Mouse (Mus musculus) kidney, postnatal 25 days (tissue): ENCODE results near the gene Ncbp2.
"Not testable (repeated sequence)": the region's sequence is repeated elsewhere in the genome, so short reads cannot be mapped to it uniquely, and the experiment has no call there.

Source experiments
- DNase-seq, 2 experiments: peaks; one replicate each; pipeline ENCODE4 v3.0.0; 2021; ENCODE audit warnings: mixed read lengths in 2 of 2

Ncbp2 gene

GRCm38 (mm10) chr16:31935091-31935979 is 13.0 kb upstream of the Ncbp2 start:
- DNase-seq, result no peak

GRCm38 (mm10) chr16:31936568-31936967 is 11.7 kb upstream of the Ncbp2 start:
- no peak for DNase-seq

GRCm38 (mm10) chr16:31938856-31939255 is 9.5 kb upstream of the Ncbp2 start:
- DNase-seq, result no peak

DNA sequence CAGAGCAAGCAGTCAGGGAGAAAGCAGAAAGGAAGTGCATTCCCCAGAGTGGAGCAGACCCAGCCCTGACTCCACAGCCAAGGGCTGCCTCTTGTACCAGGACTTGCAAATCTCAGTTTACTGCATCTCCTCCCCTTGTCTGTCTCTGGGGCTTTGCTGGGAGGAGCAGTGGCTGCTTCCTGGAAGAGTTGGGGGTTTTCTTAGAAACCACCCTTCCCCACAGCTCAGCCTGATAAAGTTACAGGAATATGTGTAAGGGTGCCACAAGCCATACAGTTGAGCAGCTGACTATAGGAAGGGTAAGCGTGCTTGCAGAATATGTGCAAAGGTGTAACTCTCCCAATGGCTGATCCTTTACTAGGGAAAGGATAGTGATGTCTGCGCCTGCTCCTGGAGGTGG is 7.7 kb upstream of the Ncbp2 start:
- no peak for DNase-seq

DNA sequence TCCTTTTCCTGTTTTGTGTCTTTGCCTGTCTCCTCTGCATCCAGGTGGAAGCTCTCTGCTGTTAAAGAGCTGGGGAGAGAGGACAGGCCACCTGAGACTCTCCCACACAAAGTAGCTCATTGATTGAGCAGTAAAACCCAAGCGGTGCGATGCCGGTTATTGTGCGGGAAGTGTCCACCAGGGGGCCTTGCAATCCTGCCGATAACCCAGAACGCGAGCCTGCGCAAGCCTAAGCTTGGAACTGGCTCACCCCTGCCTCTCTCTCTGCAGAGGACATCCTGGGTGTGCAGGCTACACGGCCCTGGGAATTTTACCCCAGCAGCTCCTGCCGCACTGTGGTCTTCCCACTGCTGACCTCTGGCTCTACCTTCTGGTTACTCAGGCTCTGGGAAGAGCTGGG is 4.3 kb upstream of the Ncbp2 start:
- peak; percentile 83 to 87 for DNase-seq

DNA sequence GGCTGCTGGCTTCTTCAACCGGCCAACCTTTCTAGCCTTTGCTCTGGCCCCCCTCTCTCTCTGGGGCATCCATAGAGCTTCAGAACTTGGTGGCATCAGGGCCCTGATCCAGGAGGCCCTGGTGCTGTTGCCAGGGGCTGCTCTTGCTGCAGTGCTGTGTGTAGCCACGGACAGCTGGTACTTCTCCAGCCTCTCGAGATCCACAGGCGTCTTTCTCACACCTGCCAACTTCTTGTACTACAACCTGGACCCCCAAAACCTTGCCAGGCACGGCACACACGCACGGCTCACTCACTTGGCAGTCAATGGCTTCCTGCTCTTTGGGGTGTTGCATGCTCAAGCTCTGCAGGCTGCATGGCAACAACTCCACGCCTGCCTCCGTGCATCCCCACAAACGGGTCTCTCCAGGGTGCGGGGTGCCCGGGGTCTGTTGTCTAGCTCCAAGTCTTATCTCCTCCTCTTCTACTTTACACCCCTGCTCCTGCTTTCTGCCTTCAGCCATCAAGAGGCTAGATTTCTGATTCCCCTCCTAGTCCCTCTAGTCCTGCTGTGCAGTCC is 3.5 kb upstream of the Ncbp2 start:
- no peak for DNase-seq

DNA sequence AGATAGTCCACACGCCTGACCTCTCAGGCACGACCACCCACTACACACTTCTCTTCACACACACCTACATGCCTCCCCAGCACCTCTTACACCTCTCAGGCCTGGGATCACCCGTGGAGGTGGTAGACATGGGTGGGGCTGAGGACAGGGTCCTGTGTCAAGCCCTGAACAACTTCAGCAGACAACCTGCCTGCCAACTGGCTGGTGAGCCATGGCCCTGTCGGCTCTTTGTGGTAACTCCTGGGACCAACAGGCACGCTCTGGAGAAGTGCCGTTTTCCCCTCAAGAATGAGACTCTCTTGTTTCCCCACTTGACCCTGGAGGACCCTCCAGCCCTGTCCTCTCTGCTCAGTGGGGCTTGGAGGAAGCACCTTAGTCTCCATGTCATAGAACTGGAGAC is 2.9 kb upstream of the Ncbp2 start:
- DNase-seq, result peak in 1 of 2 experiments; percentile 29

DNA sequence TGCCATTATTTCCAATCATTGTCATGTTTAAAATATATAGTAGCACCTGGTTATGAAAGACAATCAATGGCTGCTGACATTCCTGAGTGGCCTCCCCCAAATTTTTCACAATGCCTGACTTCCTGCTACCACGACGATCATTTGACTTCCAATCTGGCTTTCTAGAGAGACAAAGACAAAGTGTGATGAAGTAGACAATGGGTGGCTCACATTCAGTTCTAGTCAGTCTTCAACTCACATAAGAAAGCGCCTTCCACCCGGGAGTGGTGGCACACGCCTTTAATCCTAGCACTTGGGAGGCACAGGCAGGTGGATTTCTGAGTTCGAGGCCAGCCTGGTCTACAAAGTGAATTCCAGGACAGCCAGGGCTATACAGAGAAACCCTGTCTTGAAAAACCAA is 2.3 kb upstream of the Ncbp2 start:
- not testable (repeated sequence) for DNase-seq

DNA sequence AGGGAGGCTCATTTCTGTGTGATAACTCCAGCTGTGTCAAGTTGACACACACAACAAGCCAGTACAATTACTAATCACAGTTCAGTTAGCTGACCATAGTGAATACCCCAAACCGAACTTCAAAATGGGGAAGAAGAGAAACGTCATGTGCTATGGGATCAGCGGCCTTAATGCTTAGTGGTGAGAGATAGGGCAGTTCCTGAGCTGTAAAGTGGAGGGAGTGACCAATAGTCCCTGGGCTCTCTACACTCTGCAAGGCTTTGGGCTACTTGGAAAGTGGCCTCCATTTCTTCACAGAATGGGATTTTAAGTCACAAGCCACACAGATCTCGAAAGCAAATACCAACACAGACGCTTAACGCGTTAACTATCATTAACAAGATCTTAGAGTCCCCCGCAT is 980 bp upstream of the Ncbp2 start:
- DNase-seq, result peak in 1 of 2 experiments; percentile 16

DNA sequence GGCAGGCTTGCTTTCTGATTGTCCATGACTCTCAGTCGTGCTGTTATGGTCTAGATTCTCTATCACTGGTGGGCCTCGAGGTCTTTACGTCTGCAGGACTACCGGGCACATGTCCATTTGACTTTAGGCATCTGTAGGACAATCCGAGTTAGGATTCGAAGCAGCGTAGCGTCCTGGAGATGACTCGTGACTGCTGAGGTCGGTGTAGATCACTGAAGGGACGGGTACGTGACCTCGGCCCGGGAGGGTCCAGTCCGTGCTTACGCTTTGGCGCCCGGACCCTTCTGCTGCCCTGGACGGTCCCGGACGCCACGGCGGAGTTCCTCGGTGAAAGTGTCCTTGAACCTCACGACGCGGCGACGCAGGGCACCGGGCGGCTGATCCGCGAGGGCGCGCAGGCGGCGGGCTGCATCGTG is 404 bp upstream of the Ncbp2 start:
- DNase-seq, result no peak

- no peak for DNase-seq
These were observed 14.9 kb downstream of the Ncbp2 start for GRCm38 (mm10) chr16:31963224-31963623.

GRCm38 (mm10) chr16:31975258-31975657 is 26.9 kb downstream of the Ncbp2 start:
- DNase-seq, result no peak

DNA sequence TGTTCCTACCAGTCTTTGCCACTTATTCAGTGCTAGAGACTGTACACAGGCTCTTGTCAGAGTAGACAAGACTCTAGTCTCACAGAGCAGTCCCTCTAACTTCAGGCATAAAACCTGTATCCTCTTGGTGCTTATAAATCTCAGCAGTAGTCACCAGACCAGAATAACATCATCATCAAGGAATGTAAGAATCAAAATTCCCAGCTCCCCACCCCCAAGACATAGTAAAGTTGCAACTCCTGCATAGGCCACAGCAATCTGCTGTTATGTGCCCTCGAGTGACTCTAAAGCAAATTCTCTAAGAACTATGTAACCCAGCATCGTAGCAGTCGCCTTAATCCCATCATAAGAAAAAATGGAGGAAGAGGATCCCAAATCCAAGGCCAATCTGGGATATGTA is 31.2 kb downstream of the Ncbp2 start:
- no peak for DNase-seq

- no peak for DNase-seq
These were observed 32.6 kb downstream of the Ncbp2 start for GRCm38 (mm10) chr16:31980946-31981345.

DNA sequence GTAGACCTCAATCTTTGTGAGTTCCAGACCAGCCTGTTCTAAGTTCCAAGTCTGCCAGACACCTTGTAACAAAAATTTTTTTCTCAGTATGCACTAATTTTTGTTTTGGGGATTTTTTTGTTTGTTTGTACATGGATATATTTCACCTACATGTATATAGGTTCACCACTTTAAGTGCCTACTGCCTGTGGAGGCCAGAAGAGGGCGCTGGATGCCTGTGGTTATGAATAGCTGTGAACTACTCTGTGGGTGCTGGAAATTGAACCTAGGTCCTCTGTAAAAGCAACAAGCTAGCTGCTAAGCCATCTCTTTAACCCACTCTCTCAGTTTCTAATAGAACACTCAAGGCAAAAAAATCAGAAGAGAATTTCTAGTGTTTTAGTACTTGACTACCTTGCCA is 43.7 kb downstream of the Ncbp2 start:
- no peak for DNase-seq

- DNase-seq, result no peak
These were observed 44.9 kb downstream of the Ncbp2 start for GRCm38 (mm10) chr16:31993195-31993594.

DNA sequence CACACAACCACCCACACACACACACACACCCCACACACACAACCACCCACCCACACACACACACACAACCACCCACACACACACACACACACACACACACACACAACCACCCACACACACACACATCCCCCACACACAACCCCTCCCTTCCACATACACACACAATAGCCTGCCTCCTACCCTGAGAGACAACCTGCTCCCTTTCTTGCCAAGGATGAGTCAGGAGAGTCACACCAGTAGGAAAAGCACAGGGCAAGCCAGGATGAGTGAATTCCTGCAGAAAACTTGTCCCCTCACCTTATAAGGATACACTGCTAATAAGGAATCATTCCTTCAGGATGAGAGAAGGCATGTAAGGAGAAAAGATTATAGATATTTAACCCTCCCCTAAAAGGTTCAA is 45.6 kb downstream of the Ncbp2 start:
- DNase-seq, result no peak

- DNase-seq, result no peak
These were observed 48.1 kb downstream of the Ncbp2 start for GRCm38 (mm10) chr16:31996371-31996770.

GRCm38 (mm10) chr16:32002509-32003477 is 54.5 kb downstream of the Ncbp2 start, which contains the start of gene Senp5:
Gene Senp5, minus strand, starts transcription at chr16:32003287.
- peak; percentile 94 to 98 for DNase-seq

DNA sequence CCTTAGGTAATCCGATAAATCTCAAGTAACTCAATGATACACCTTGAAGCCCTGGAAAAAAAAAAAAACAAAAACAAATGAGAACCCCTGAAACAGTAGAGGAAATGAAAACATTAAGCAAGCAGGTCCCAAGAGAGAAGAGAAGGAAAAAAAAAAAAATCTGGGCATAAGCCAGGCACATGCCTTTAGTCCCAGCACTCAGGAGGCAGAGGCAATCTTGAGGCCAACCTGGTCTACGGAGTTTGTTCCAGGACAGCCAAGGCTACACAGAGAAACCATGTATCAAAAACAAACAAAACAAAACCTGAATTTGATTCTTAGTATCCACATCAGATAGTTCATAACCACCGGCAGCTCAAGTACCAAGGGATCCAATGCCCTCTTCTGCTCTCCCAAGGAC is 56.4 kb downstream of the Ncbp2 start:
- no peak for DNase-seq

DNA sequence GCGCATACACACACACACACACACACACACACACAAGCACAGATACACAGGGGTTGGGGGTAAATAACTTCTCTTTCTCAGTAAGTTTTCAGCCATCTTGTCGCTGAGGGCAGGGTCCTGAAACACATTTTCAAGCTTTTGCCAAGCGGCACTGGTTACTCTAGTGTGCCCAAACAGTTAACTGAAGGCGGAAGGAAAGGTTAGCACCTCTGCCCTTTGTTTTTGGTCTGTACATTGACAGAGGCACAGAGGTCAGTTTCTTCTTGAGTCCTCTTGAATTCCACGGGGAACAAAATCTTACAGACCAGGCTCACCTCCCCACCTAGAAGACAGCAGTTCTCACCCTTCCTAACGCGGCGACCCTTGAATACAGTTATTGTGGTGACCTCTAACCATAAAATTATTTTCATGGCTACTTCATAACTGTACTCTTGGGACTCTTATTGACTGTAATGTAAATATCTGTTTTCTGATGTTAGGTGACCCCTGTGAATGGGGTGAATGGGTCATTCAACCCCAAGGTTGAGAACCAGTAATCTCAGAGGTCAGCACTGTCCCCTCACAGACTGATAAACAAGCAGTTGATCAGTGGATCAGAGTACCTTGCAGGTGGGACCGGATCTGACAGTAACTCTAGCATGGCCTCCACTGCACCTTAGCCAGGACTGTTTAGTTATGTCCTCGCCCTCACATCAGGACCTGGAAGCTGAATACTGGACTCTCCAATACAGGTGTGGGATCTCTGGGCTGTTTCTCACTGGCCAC is 60.4 kb downstream of the Ncbp2 start:
- DNase-seq, result no peak

DNA sequence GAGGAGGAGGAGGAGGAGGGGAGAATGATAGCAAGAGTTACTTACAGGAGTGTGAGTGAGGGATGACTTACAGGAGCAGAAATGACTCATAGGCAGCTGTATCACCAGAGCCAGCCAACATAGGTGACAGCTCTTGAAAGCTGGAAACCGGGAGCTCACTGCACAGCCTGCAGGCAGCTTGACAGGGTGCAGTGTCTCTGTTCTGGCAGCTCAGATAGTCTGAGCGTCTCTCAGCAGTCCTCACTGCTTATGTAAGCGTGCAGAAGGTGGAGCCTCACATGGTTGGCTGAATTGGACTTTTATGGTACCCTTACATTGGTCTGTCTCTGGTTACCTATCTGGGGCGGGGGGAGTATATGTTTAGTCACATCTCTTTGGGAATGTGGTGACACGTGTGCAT is 61.6 kb downstream of the Ncbp2 start:
- peak; percentile 24 to 60 for DNase-seq
